Mouse (Mus musculus): Measurements from ENCODE around the gene 4430402I18Rik. TPM values are rescaled to one million over a fixed set of nuclear protein-coding genes. Genes with fewer than 3 reads are reported as not detected.
A peak's percentile ranks its signal among the peaks of the same experiment; 100 is the strongest.

The 4430402I18Rik gene
- polyA plus RNA-seq, 1 experiment = 6.2 TPM

DNA sequence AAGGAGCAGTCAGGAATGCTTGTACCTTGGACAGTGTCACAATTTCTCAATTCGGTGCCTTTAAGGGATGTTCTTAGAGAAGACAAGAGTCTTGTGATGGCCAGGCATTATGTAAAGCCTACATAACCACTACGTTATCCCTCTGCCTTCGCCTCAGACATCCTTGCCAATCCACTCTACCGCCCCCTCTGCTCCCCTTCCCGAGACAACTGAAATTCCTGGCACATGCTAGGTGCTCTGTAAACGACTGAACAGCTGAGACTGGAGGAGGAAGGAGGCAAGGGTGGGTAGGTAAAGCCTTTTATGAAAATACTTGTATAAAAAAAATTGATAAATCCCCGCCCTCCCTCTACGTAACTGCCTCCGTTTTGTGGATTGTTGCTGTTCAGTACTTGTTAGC lies 58.9 kb downstream of the 4430402I18Rik start:
- Histone ChIP-seq H3K27ac (ENCODE audit: insufficient read depth, low read length) (0 out of 2 replicates have a peak overlapping the region, but pooled peaks have one; percentile 28), H3K4me3 (ENCODE audit: insufficient read depth, low read length) (no peak overlapping the region), H3K4me1 (ENCODE audit: control insufficient read depth, insufficient read depth, low read length) (peaks cover 9% of the 10 kb centered on the region; the same call in 1 of the 2 replicates)
- TF ChIP-seq POLR2A (IDR thresholded peaks at IDR 0.05; ENCODE audit: extremely low read depth, insufficient read depth, low read length) = no peak
- no peak for TF ChIP-seq CTCF (IDR thresholded peaks at IDR 0.05; ENCODE audit: extremely low read depth, insufficient read depth, low read length)

DNA sequence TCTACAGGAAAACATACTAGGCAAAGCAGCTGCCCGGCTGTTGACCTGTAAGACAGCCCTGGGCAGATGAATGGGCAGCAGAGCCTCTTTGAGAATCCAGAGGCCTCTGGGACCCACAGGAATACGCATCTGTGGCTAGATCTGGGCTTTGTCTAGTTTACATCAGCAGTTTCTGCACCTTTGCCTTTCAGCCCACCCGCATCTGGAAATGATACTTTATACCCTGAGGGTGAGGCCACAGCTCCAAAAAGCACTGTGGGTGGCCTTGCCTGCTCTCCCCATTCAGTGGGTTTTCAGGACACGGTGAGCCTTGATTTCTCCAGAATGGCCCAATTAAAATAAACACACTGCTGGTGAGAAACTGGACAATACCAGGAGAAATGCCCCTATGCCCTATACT lies 59.4 kb downstream of the 4430402I18Rik start:
- 0 out of 2 replicates have a peak overlapping the region, but pooled peaks have one; percentile 28 for H3K27ac ChIP-seq (ENCODE audit: insufficient read depth, low read length)
- peaks cover 11% of the 10 kb centered on the region; the same call in 1 of the 2 replicates for H3K4me1 ChIP-seq (ENCODE audit: control insufficient read depth, insufficient read depth, low read length)
- TF ChIP-seq CTCF (IDR thresholded peaks at IDR 0.05; ENCODE audit: extremely low read depth, insufficient read depth, low read length) (no peak), POLR2A (IDR thresholded peaks at IDR 0.05; ENCODE audit: extremely low read depth, insufficient read depth, low read length) (no peak)
- H3K4me3 ChIP-seq (ENCODE audit: insufficient read depth, low read length) = no peak overlapping the region

DNA sequence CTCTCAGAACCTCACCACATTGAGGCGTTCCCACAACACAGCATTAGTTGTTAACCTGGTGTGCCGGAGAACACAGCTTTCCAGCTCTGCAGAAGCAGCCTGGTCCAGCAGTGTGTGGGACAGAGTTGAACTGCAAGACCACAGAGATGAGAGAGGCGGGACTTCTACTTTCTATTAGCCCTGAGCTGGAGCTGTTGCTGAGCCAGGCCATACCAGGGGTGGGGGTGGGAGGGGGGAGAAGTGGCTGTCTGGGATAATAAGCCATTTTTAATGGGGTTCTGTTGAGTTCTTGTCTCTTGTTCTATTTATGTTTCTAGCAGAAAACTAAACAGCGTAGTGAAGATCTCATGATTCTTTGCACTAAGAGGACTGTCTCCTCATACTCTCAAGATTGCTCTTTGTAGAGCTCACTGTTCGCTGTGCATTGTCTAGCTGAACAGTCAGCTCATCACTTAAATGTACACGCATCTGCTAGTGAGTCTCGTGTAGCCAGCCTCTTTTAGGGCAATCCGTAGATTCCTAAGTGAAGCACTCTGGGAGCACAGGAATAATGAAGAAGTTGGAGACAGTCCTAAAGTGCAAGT lies 64.0 kb downstream of the 4430402I18Rik start:
- TF ChIP-seq CTCF (IDR thresholded peaks at IDR 0.05; ENCODE audit: extremely low read depth, insufficient read depth, low read length) (no peak), POLR2A (IDR thresholded peaks at IDR 0.05; ENCODE audit: extremely low read depth, insufficient read depth, low read length) (no peak)
- Histone ChIP-seq H3K4me3 (ENCODE audit: insufficient read depth, low read length) (no peak overlapping the region), H3K27ac (ENCODE audit: insufficient read depth, low read length) (no peak overlapping the region), H3K4me1 (ENCODE audit: control insufficient read depth, insufficient read depth, low read length) (peaks cover 12% of the 10 kb centered on the region; the same call in 1 of the 2 replicates)

DNA sequence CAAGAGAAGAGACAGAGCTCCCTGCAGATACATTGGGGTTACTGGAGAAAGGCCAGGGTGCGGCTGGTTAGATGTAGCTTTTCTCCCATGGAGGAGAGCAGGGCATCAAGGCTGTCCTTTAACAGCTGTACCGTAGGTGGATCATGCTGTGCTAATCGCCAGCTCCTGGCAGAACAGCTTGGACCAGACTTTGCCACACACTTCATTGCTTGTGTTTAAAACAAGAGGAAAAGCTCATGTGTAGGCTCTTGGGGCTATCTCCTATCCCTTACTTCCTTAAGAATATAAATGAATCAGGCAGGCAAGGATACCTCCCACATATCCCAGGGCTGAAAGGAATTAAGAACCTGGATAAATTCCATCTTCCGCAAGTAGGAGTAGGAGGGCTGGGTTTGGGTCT lies 64.8 kb downstream of the 4430402I18Rik start:
- no peak overlapping the region for H3K4me3 ChIP-seq (ENCODE audit: insufficient read depth, low read length)
- H3K27ac ChIP-seq (ENCODE audit: insufficient read depth, low read length) = no peak overlapping the region

DNA sequence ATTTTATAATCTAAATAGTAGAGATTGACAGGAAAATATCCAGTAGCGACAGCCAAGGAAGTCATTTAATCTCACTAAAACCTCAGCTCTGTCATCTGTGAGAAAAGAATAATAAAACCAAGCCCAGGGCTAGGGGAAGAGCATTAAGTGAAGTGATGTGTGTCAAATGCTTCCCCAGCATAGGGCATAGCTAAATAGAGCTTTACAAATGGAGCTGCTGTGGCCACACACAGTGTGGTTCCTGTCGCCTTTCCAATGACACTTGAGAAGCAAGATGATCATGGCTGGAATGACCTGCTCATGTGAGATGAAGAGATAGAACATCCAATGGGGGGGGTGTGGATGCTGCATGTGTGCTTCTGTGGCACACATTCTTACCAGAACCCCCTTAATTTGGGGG lies 65.5 kb downstream of the 4430402I18Rik start:
- Histone ChIP-seq H3K27ac (ENCODE audit: insufficient read depth, low read length) (no peak overlapping the region), H3K4me1 (ENCODE audit: control insufficient read depth, insufficient read depth, low read length) (peaks cover 12% of the 10 kb centered on the region; the same call in 1 of the 2 replicates), H3K4me3 (ENCODE audit: insufficient read depth, low read length) (no peak overlapping the region)
- no peak for TF ChIP-seq CTCF (IDR thresholded peaks at IDR 0.05; ENCODE audit: extremely low read depth, insufficient read depth, low read length)
- no peak for TF ChIP-seq POLR2A (IDR thresholded peaks at IDR 0.05; ENCODE audit: extremely low read depth, insufficient read depth, low read length)

More for the DNA sequence above, 64.8 kb downstream of the 4430402I18Rik start:
- TF ChIP-seq CTCF (IDR thresholded peaks at IDR 0.05; ENCODE audit: extremely low read depth, insufficient read depth, low read length) (no peak), POLR2A (IDR thresholded peaks at IDR 0.05; ENCODE audit: extremely low read depth, insufficient read depth, low read length) (no peak)
- H3K4me1 ChIP-seq (ENCODE audit: control insufficient read depth, insufficient read depth, low read length) = peaks cover 9% of the 10 kb centered on the region; the same call in 1 of the 2 replicates

DNA sequence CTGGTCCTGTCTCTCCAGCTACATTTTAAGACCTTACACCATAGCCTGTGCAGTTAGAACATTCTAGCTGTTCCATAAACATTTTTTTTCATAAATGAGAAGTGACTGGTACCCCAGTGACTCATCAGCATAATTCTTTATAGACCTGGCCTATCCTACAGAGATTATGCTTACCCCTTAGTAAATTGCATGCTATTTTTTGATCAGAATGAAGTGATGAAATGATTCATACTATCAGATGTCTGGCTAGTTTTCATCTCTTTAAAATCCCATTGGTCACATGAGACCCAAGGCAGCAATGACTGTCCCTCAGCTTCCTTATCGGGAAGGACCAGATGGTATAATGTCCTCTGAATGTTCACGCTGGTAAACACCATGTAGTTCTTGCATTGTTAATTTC lies 66.8 kb downstream of the 4430402I18Rik start:
- TF ChIP-seq POLR2A (IDR thresholded peaks at IDR 0.05; ENCODE audit: extremely low read depth, insufficient read depth, low read length) (no peak), CTCF (IDR thresholded peaks at IDR 0.05; ENCODE audit: extremely low read depth, insufficient read depth, low read length) (no peak)
- no peak overlapping the region for H3K27ac ChIP-seq (ENCODE audit: insufficient read depth, low read length)
- no peak overlapping the region for H3K4me3 ChIP-seq (ENCODE audit: insufficient read depth, low read length)
- peaks cover 18% of the 10 kb centered on the region for H3K4me1 ChIP-seq (ENCODE audit: control insufficient read depth, insufficient read depth, low read length)

DNA sequence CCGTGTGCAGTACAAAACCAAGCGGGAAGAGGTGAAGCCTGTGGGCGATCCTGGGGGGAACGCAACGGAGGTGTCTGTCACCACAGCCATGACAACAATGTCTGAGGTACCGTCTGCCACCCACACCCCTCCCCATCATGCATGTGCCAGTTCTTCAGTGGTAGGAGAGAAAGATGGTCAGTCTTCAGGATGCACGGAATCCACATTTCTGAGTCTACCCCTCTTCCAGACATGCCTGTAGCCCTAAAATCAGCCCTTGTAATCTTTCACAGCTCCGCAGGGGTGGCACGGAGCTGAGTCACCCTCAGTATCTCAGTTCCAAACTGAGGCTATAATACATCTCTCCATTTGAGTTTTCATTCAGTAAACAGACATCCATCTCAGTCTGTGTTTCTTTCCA lies 70.1 kb downstream of the 4430402I18Rik start:
- H3K4me3 ChIP-seq (ENCODE audit: insufficient read depth, low read length) = no peak overlapping the region
- TF ChIP-seq POLR2A (IDR thresholded peaks at IDR 0.05; ENCODE audit: extremely low read depth, insufficient read depth, low read length) = no peak
- TF ChIP-seq CTCF (IDR thresholded peaks at IDR 0.05; ENCODE audit: extremely low read depth, insufficient read depth, low read length) = no peak
- peaks cover 12% of the 10 kb centered on the region for H3K4me1 ChIP-seq (ENCODE audit: control insufficient read depth, insufficient read depth, low read length)
- H3K27ac ChIP-seq (ENCODE audit: insufficient read depth, low read length) = peak overlapping the region; percentile 6

DNA sequence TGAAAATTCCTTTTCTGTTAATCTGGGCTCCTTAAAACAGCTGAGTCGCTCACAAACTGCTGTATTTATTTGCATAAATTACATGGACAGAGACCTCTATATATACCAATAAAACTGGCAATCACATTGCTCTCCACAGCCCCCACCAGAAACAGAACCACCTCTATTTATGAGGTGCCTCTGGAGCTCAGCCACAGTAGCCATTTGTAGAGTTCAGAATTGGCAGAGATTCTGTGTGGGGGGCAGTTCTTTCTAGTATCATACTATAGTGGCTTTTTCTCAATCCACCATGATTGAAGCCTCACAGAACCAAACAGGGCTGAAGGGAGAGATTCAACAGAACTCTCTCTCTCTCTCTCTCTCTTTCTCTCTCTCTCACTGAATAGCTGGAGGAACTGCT lies 71.0 kb downstream of the 4430402I18Rik start:
- Histone ChIP-seq H3K4me1 (ENCODE audit: control insufficient read depth, insufficient read depth, low read length) (peaks cover 11% of the 10 kb centered on the region), H3K4me3 (ENCODE audit: insufficient read depth, low read length) (no peak overlapping the region), H3K27ac (ENCODE audit: insufficient read depth, low read length) (peak overlapping the region; percentile 36; the same call in 1 of the 2 replicates)
- TF ChIP-seq POLR2A (IDR thresholded peaks at IDR 0.05; ENCODE audit: extremely low read depth, insufficient read depth, low read length) (no peak), CTCF (IDR thresholded peaks at IDR 0.05; ENCODE audit: extremely low read depth, insufficient read depth, low read length) (no peak)

DNA sequence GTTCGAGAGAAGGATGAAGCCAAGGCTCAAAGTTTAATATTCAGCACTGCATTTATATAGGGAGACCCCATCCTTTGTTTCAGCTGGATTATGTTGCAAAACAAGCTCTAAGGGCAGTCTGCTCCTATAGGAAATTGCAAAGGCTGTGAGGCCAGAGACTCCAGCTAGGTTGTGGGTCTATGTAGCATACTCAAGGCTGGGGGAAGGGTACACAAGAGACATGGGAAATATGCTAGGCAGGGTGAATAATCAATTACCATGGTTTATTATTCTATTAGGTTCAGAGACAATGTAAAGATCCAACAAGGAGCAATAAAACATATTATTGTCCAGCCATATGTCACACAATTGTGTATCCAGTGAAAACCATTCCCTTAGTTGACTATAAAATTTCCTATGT lies 75.7 kb downstream of the 4430402I18Rik start:
- no peak for TF ChIP-seq CTCF (IDR thresholded peaks at IDR 0.05; ENCODE audit: extremely low read depth, insufficient read depth, low read length)
- TF ChIP-seq POLR2A (IDR thresholded peaks at IDR 0.05; ENCODE audit: extremely low read depth, insufficient read depth, low read length) = no peak
- Histone ChIP-seq H3K4me3 (ENCODE audit: insufficient read depth, low read length) (no peak overlapping the region), H3K4me1 (ENCODE audit: control insufficient read depth, insufficient read depth, low read length) (peaks cover 12% of the 10 kb centered on the region), H3K27ac (ENCODE audit: insufficient read depth, low read length) (no peak overlapping the region)

DNA sequence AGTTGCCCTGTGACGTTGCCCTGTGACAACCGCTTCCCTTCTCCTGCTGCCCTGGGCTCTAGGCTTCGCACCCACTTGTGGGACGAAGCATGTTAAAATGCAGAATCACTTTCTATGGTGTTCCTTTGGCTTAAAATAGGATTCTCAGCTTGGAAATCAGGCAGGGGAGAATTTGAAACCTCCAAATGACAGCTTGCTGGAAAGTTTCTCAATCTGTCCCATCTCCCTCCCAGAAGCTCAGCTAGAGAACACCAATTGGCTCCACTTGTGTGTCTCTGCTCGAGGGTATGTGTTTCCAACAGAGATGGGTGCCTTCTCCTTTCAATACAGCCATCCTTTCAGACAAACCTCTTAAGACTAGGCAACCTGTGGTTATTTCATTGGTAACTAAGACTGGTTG lies 76.4 kb downstream of the 4430402I18Rik start:
- no peak overlapping the region for H3K27ac ChIP-seq (ENCODE audit: insufficient read depth, low read length)
- H3K4me1 ChIP-seq (ENCODE audit: control insufficient read depth, insufficient read depth, low read length) = peaks cover 14% of the 10 kb centered on the region
- TF ChIP-seq POLR2A (IDR thresholded peaks at IDR 0.05; ENCODE audit: extremely low read depth, insufficient read depth, low read length) (no peak), CTCF (IDR thresholded peaks at IDR 0.05; ENCODE audit: extremely low read depth, insufficient read depth, low read length) (no peak)
- H3K4me3 ChIP-seq (ENCODE audit: insufficient read depth, low read length) = no peak overlapping the region
